In the genomic region with DNA sequence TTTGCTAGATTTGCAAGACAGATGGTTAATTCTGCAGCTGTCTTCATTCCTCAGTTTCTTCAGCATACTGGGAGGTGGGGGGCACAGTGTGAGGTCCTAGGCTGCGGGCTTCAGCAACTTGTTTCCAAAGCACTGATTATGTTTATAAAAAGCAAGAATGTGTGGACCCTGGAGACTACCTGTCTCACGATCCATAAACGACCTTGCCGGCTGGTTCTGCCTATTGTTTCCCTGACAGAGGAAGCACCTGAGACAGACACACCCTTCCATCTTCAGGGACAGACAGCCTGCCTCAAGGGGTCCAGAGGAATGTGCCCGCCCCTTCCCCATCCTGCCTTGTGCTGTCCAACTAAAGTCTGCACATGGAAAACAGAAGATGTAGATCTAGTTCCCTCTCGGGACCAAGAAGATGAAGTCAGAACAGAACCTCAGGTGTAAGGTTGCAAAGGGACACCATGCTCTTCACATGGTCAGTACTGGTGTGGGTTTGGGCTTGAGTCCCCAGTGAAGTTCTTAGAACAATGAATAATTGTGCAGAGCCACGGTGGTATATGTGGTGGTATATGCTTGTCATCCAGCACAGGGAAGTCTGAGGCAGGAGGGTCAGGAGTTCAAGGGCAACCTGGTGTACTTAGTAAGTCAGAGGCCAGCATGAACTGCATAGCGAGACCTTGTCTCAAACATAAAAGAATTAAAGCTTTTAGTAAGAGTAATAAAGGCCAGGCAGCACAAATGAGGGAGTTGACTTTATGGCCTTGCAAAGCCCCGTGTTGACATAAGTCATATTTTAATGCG, we compare ENCODE assay signal across 21 mouse cellular contexts. TPM values are rescaled to one million over a fixed set of nuclear protein-coding genes. Genes with fewer than 3 reads are reported as not detected.
DNase-seq lines count a peak whose midpoint lies in the region; TF ChIP-seq lines count a peak whose summit lies in the region.
"Had no signal": no experiment of that assay in that cellular context is flagged by ENCODE, and none has a peak within 500 bp of the region (broad histone marks: within the 10 kb centered on the region; RNA-seq: fewer than 3 reads in every experiment).

No protein-coding gene starts in this region.

- no peak for TF ChIP-seq POLR2A in ES-Bruce4 (IDR thresholded peaks at IDR 0.05; ENCODE audit: insufficient read depth, low read length)

- H3K4me3 ChIP-seq in E14TG2a.4 (replicated peaks; ENCODE audit: low read length) (peak overlapping the region; percentile 65), ES-Bruce4 (ENCODE audit: low read depth, low read length) (no peak overlapping the region)
- H3K4me3 ChIP-seq in brown adipose tissue, adult 24 weeks (ENCODE audit: insufficient read depth, low read depth, low read length) = peak overlapping the region; percentile 7; the same call in 1 of the 2 replicates
- H3K4me3 ChIP-seq: liver, embryonic 12.5 days; midbrain, embryonic 12.5 days had no signal

- H3K9me3 ChIP-seq in E14TG2a.4 (ENCODE audit: low read length) = peaks cover 17% of the 10 kb centered on the region
- peaks cover 3% of the 10 kb centered on the region; the same call in 1 of the 2 replicates for H3K9me3 ChIP-seq in ES-Bruce4 (replicated peaks; ENCODE audit: control insufficient read depth, insufficient read depth, low read length, poor library complexity, severe bottlenecking)
- H3K9me3 ChIP-seq: midbrain, embryonic 12.5 days had no signal

- H3K36me3 ChIP-seq in E14TG2a.4 (ENCODE audit: insufficient read depth, low read length) = peaks cover 10% of the 10 kb centered on the region; the same call in 1 of the 2 replicates
- no peaks in the 10 kb centered on the region for H3K36me3 ChIP-seq in ES-Bruce4 (ENCODE audit: control insufficient read depth, insufficient read depth, low read length, poor library complexity, severe bottlenecking)
- H3K36me3 ChIP-seq: liver, embryonic 12.5 days; midbrain, embryonic 12.5 days had no signal

- TF ChIP-seq EP300 in ES-Bruce4 (IDR thresholded peaks at IDR 0.05; ENCODE audit: insufficient read depth, low read depth, low read length) = peak; percentile 92

- H3K27me3 ChIP-seq in E14TG2a.4 (ENCODE audit: insufficient read depth, low read length) = no peaks in the 10 kb centered on the region
- no peaks in the 10 kb centered on the region for H3K27me3 ChIP-seq in ES-Bruce4 (ENCODE audit: control insufficient read depth, insufficient read depth, low read length, poor library complexity, severe bottlenecking)
- H3K27me3 ChIP-seq: liver, embryonic 12.5 days; midbrain, embryonic 12.5 days had no signal

- H3K9ac ChIP-seq in ES-Bruce4 (ENCODE audit: low read depth, poor library complexity, severe bottlenecking) = no peak overlapping the region
- H3K9ac ChIP-seq: forebrain, postnatal 0 days; hindbrain, embryonic 14.5 days; liver, embryonic 12.5 days; midbrain, embryonic 12.5 days had no signal

- peaks cover 79% of the 10 kb centered on the region for H3K4me1 ChIP-seq in E14TG2a.4 (replicated peaks; ENCODE audit: low read depth, low read length)
- H3K4me1 ChIP-seq in ES-Bruce4 (ENCODE audit: control insufficient read depth, insufficient read depth, low read length) = peaks cover 5% of the 10 kb centered on the region
- peaks cover 32% of the 10 kb centered on the region for H3K4me1 ChIP-seq in brown adipose tissue, adult 24 weeks (ENCODE audit: control insufficient read depth, insufficient read depth, insufficient read length, low read length)

- peak; percentile 53 for DNase-seq in heart, adult 8-10 months (ENCODE audit: low spot score)
- DNase-seq in heart, postnatal 4 days = no peak
- no peak for DNase-seq in cerebellum, adult 8-10 months
- no peak for DNase-seq in layer of hippocampus, postnatal 25 days (ENCODE audit: extremely low spot score in 1 of 2, low spot score in 1 of 2)
- DNase-seq: adrenal gland, postnatal 10 days; cerebellum, adult 2 months; forebrain, postnatal 0 days; kidney, adult 18-20 months; kidney, postnatal 4 days; lung, adult 18-20 months; lung, postnatal 10 days; thymus, adult 18-20 months; thymus, postnatal 36 days had no signal

- no peak for TF ChIP-seq CTCF in E14TG2a.4 (conservative IDR thresholded peaks at IDR 0.05; ENCODE audit: low read length)
- no peak for TF ChIP-seq CTCF in ES-Bruce4 (IDR thresholded peaks at IDR 0.05; ENCODE audit: low read depth, low read length)

- H3K27ac ChIP-seq in ES-Bruce4 (ENCODE audit: insufficient read depth, low read length) = peak overlapping the region; percentile 59
- peak overlapping the region; percentile 98 for H3K27ac ChIP-seq in brown adipose tissue, adult 24 weeks (replicated peaks; ENCODE audit: low read depth, low read length)
- H3K27ac ChIP-seq: hindbrain, embryonic 14.5 days; liver, embryonic 12.5 days; midbrain, embryonic 12.5 days had no signal

RNA-seq across cellular contexts. Expression of gene Dnah17, which starts 10.5 kb away (rescaled TPM):
- total RNA-seq in heart, adult 8-10 months (2022) = under 1 TPM; 0.03 to 0.66 (median 0.07) TPM
- under 1 TPM; 0.05 TPM for total RNA-seq in heart, postnatal 4 days (2021)
- polyA plus RNA-seq in ES-Bruce4 (2011; ENCODE audit: insufficient read depth, insufficient read length, low read depth, missing spikeins) = 0.49 and 0.59 TPM in 2 replicates
- not detected in 2 replicates for polyA plus RNA-seq in brown adipose tissue, adult 24 weeks (2012; ENCODE audit: insufficient read depth, insufficient read length, missing spikeins)
- under 1 TPM in 1 of 2 experiments, not detected in 1; 0.49 TPM for total RNA-seq in layer of hippocampus, postnatal 25 days (2021)
- total RNA-seq: common myeloid progenitor, adult 5-6 weeks; monocyte, adult 5-6 weeks had no signal
